Mouse (Mus musculus) lung, postnatal 0 days (tissue): ENCODE data around the gene Rab6b. TPM values are rescaled to one million over a fixed set of nuclear protein-coding genes. Genes with fewer than 3 reads are reported as not detected.
A peak's percentile ranks its signal among the peaks of the same experiment; 100 is the strongest.

Experiments used
- ATAC-seq: fragments of 200-750 bp; cut with Nextera tagmentation; 2 replicates; pipeline ENCODE4 v1.8.0; 2017; ENCODE audit warnings: moderate library complexity
- DNase-seq: peaks from one replicate; pipeline ENCODE4 v3.0.0-alpha.2; 2016; ENCODE audit warnings: low spot score
- H3K27ac ChIP-seq: fragments of 300-500 bp; sonication (generic); 2 replicates; pipeline ENCODE4 v1.5.1; 2014; ENCODE audit warnings: antibody characterized with exemption, mild to moderate bottlenecking, low read length, mixed read lengths
- H3K27me3 ChIP-seq: fragments of 300-500 bp; sonication (generic); replicated peaks from 2 replicates; pipeline ENCODE4 v1.6.1; 2014; ENCODE audit warnings: low read length, mixed read lengths; ENCODE audit not compliant: insufficient read depth
- H3K36me3 ChIP-seq: fragments of 300-500 bp; sonication (generic); 2 replicates; pipeline ENCODE4 v1.6.1; 2014; ENCODE audit warnings: low read length, mixed read lengths; ENCODE audit not compliant: insufficient read depth
- H3K4me1 ChIP-seq: fragments of 300-500 bp; sonication (generic); 2 replicates; pipeline ENCODE4 v1.6.1; 2014; ENCODE audit warnings: antibody characterized with exemption, low read depth, low read length, mixed read lengths; ENCODE audit not compliant: insufficient read depth
- H3K4me2 ChIP-seq: fragments of 300-500 bp; sonication (generic); replicated peaks from 2 replicates; pipeline ENCODE4 v1.6.1; 2014; ENCODE audit warnings: low read depth, mild to moderate bottlenecking, low read length, moderate library complexity, mixed read lengths
- H3K4me3 ChIP-seq: fragments of 300-500 bp; sonication (generic); 2 replicates; pipeline ENCODE4 v1.5.1; 2014; ENCODE audit warnings: low read depth, low read length
- H3K9ac ChIP-seq: fragments of 300-500 bp; sonication (generic); replicated peaks from 2 replicates; pipeline ENCODE4 v1.6.1; 2014; ENCODE audit warnings: low read depth, mild to moderate bottlenecking
- H3K9me3 ChIP-seq: fragments of 300-500 bp; sonication (generic); 2 replicates; pipeline ENCODE4 v1.6.1; 2016; ENCODE audit warnings: low read length, mixed read lengths
- CTCF ChIP-seq: IDR thresholded peaks from 2 replicates; pipeline ENCODE4 v1.5.1; 2016; ENCODE audit warnings: antibody characterized with exemption, mild to moderate bottlenecking
- EP300 ChIP-seq: IDR thresholded peaks from 2 replicates; pipeline ENCODE4 v1.6.1; 2016; ENCODE audit warnings: antibody characterized with exemption, mild to moderate bottlenecking, control low read depth
- WGBS: fragments of 180-500 bp; shearing (Covaris S2); extraction: QIAGEN DNeasy Blood & Tissue Kit; methylation state at CpG from one replicate; pipeline ENCODE4 v1.1.7; 2014; 5-methylcytosine and 5-hydroxymethylcytosine counted together
- polyA plus RNA-seq: library from polyadenylated mRNA; unstranded; fragments of >200 nt; fragmentation: Nextera tagmentation; extraction: Ambion mirVana; gene quantifications from 2 replicates; pipeline ENCODE4 v1.2.1, GENCODE M21; 2015

Gene Rab6b
- polyA plus RNA-seq, 1 experiment from 2014 or later = 6.8 TPM

DNA sequence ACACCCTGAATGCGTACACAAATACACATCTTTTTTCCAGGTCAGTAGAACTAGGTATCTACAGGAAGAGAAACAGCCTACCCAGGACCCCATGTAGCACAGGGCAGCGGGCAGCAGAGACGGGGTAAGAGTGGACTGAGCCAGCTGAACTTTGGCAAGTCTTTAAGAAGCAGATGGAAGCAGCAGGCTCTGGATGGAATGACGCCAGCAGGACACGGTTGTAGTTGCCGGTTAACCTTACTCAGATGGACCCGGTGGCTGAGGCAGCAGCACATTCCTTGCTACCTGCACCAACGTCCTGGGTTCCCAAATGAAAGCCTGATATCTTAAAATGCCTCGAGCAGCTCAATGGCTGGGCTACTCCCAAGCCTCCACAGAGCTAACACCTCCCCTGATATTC, 75.2 kb downstream of the Rab6b start:
- H3K9ac ChIP-seq = no peak overlapping the region
- no peaks in the 10 kb centered on the region for H3K27me3 ChIP-seq
- no peak overlapping the region for H3K4me3 ChIP-seq
- WGBS = 47% methylated on average over 9 of the region's 9 CpGs
- ATAC-seq (0 out of 2 replicates have a peak, but pooled peaks have one; percentile 4), DNase-seq (peak; percentile 15)
- no peaks in the 10 kb centered on the region for H3K9me3 ChIP-seq
- peaks cover 7% of the 10 kb centered on the region; the same call in 1 of the 2 replicates for H3K36me3 ChIP-seq
- TF ChIP-seq CTCF (no peak), EP300 (no peak)
- no peak overlapping the region for H3K27ac ChIP-seq
- H3K4me1 ChIP-seq = no peaks in the 10 kb centered on the region
- no peak overlapping the region for H3K4me2 ChIP-seq

DNA sequence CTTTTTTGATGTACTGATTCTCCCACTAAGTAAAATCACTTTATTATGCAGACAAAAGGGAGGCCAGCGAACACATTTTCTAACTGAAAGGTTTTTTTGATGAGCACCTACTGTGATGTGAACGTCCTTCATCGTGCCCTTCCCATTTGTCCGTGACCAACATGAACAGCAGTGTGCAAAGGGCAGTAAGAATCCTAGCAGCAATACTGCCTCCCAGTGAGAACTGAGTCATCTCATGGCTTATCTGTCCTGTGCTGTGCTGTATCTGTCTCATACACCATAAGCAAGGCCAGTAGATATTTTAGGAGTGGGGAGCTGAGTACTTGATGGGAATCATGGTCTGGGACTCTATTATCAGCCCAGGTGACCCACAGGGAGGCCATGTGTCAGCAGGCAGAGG, 76.8 kb downstream of the Rab6b start:
- no peak overlapping the region for H3K27ac ChIP-seq
- no peaks in the 10 kb centered on the region for H3K9me3 ChIP-seq
- no peaks in the 10 kb centered on the region for H3K27me3 ChIP-seq
- peaks cover 7% of the 10 kb centered on the region; the same call in 1 of the 2 replicates for H3K36me3 ChIP-seq
- H3K4me2 ChIP-seq = no peak overlapping the region
- no peak for TF ChIP-seq EP300
- no peak for TF ChIP-seq CTCF
- no peak overlapping the region for H3K9ac ChIP-seq
- H3K4me3 ChIP-seq = no peak overlapping the region
- ATAC-seq = no peak
- WGBS = 96% methylated on average over 4 of the region's 4 CpGs
- no peak for DNase-seq
- no peaks in the 10 kb centered on the region for H3K4me1 ChIP-seq

DNA sequence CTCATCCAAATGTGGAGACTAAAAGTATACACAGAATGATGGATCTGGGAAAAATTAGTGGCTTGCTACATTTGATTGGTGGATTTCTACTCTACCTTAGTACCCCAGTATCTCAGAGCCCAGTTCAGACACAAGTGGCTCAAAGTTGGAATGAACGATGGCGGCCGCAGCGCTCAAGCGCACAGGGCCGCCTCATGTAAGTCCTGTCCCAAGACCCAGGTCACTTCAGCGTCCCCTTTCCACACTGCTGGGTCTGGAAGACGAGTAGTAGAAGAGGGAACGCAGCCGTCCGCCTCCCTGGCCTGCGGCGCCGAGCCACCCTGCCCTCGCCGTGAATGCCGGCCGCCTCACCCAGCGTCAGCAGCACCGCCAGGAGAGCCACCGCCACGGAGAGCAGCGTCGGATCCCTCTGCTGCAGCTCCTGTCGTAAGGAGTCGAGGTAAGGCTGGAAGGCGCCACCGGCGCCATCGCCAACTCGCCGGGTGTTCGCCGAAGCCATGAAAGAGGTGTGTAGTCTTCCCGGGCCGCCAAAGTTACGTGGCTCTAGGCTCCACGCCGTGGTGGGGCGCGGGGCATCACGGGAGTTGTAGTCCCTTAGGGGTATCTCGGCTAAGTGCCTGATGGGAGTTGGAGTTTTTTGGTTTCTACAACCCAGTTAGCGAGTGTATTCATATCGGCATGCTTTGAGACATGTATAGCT, 90.1 kb downstream of the Rab6b start, which contains the start of gene Srprb:
Gene Srprb, minus strand, starts transcription at position 577 of the 700 bp plus-strand sequence.
- peak; percentile 96 for DNase-seq
- Histone ChIP-seq H3K4me2 (peak within 1 kb of the TSS; percentile 78), H3K4me1 (no peaks in the 10 kb centered on the region), H3K36me3 (peaks cover 17% of the 10 kb centered on the region), H3K27ac (peak within 1 kb of the TSS; percentile 80), H3K4me3 (peak within 1 kb of the TSS; percentile 82), H3K9me3 (no peaks in the 10 kb centered on the region), H3K9ac (peak within 1 kb of the TSS; percentile 76), H3K27me3 (no peaks in the 10 kb centered on the region)
- under 1% methylated on average over 44 of the region's 45 CpGs for WGBS
- ATAC-seq = peak; percentile 100
- TF ChIP-seq CTCF = no peak; the same call in 1 of the 2 replicates
- TF ChIP-seq EP300 = no peak

DNA sequence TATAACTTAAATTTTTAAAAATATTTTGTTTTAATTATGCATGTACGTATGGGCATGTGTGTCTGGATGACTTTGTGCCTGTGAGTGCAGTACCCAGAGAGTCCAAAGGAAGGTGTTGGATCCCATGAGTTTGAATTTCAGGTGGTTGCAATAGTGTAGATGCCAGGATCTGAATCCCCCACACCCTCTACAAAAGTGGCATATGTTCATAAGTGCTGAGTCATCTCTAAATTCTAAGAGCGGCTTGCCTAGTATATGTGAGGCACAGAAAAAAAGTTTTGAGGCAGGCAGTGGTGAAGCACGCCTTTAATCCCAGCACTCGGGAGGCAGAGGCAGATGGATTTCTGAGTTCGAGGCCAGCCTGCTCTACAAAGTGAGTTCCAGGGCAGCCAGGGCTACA, 94.2 kb downstream of the Rab6b start:
- Histone ChIP-seq H3K9me3 (no peaks in the 10 kb centered on the region), H3K27me3 (no peaks in the 10 kb centered on the region), H3K4me2 (no peak overlapping the region), H3K9ac (no peak overlapping the region), H3K4me1 (no peaks in the 10 kb centered on the region), H3K4me3 (no peak overlapping the region), H3K36me3 (no peaks in the 10 kb centered on the region), H3K27ac (no peak overlapping the region)
- DNase-seq = no peak
- no peak for ATAC-seq
- 84% methylated on average over 5 of the region's 5 CpGs for WGBS
- TF ChIP-seq EP300 = no peak
- TF ChIP-seq CTCF = no peak

DNA sequence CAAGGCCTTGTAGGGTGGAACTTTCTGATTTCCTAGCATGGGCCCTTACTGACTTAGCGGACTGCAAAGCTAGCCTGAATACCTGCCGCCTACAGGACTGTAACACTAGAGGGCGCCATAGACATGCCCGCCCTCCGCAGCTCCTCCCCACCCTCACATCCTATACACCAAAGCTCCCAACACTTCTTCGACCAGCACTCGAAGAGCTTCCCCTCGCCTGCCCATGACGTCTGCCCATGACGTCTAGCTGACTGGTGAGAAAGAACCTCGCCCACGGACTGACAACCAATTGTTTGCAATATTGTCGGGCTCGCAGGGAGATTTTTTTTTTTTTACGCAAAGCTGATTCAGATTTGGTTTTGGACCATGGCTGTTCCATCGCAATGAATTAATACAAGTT, 96.3 kb downstream of the Rab6b start:
- WGBS = 9% methylated on average over 16 of the region's 16 CpGs
- H3K4me3 ChIP-seq = no peak overlapping the region
- H3K9me3 ChIP-seq = no peaks in the 10 kb centered on the region
- ATAC-seq = peak; percentile 95
- H3K27ac ChIP-seq = no peak overlapping the region
- DNase-seq = peak; percentile 96
- H3K4me2 ChIP-seq = 0 out of 2 replicates have a peak overlapping the region, but pooled peaks have one; percentile 33
- H3K36me3 ChIP-seq = no peaks in the 10 kb centered on the region
- H3K4me1 ChIP-seq = no peaks in the 10 kb centered on the region
- TF ChIP-seq EP300 = no peak
- peak; percentile 96 for TF ChIP-seq CTCF
- H3K27me3 ChIP-seq = no peaks in the 10 kb centered on the region
- H3K9ac ChIP-seq = no peak overlapping the region

DNA sequence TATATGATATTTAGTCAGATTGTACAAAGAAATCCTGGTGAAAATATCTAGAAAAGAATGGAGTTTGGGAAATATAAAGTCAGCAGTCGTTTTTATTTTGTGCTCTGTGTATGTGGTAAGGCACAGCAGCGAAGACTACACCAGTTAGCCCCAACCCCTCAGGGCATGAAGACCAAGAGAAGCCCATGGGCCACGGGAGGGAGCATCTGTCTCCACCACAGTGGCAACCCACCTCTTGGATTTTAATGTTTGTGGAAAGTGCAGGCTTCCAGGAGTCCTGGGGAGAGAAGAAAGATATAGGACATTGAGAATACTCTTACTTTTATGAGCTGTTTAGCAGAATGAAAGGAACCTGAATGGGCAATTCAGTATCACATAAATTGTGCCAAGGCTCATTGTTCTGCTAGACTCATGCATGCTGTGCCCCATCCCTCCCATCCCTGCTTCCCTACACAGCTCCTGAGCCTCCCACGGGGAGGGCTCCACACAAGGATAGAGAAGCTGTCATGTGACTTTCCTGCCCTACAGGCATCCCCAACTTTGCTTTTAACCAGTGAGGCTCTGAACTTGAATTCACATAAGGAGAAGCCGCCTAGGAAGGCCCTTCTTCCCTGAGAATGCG, 97.3 kb downstream of the Rab6b start:
- no peak overlapping the region for H3K27ac ChIP-seq
- H3K36me3 ChIP-seq = no peaks in the 10 kb centered on the region
- H3K9ac ChIP-seq = no peak overlapping the region
- H3K9me3 ChIP-seq = no peaks in the 10 kb centered on the region
- H3K4me3 ChIP-seq = no peak overlapping the region
- ATAC-seq = no peak
- no peaks in the 10 kb centered on the region for H3K4me1 ChIP-seq
- no peaks in the 10 kb centered on the region for H3K27me3 ChIP-seq
- TF ChIP-seq CTCF (no peak), EP300 (no peak)
- no peak overlapping the region for H3K4me2 ChIP-seq
- WGBS = 62% methylated on average over 6 of the region's 6 CpGs
- no peak for DNase-seq
